Mouse (Mus musculus): ENCODE measurements around the gene Kpna3. TPM values are rescaled to one million over a fixed set of nuclear protein-coding genes. Genes with fewer than 3 reads are reported as not detected.
"Not testable (repeated sequence)": the region's sequence is repeated elsewhere in the genome, so short reads cannot be mapped to it uniquely, and the experiment has no call there.

Kpna3 gene
- 67.7 and 72.6 TPM in 2 replicates for polyA plus RNA-seq (2015; fragmentation: Nextera tagmentation; extraction: Ambion mirVana)

GRCm38 (mm10) chr14:61439661-61440559, at the start of gene Kpna3:
Gene Kpna3 (minus strand): TSS chr14:61439874.
- peaks cover 21% of the 10 kb centered on the region for H3K4me1 ChIP-seq
- no peaks in the 10 kb centered on the region for H3K36me3 ChIP-seq (replicated peaks)
- peak within 1 kb of the TSS; percentile 89 for H3K9ac ChIP-seq
- no peaks in the 10 kb centered on the region for H3K9me3 ChIP-seq
- H3K27me3 ChIP-seq (replicated peaks): no peaks in the 10 kb centered on the region
- H3K4me2 ChIP-seq: peak within 1 kb of the TSS; percentile 63
- peak within 1 kb of the TSS; percentile 98 for H3K27ac ChIP-seq
- H3K4me3 ChIP-seq: peak within 1 kb of the TSS; percentile 96
- peak; percentile 97 for ATAC-seq (replicated peaks)
- WGBS: under 1% methylated on average over 78 of the region's 85 CpGs

DNA sequence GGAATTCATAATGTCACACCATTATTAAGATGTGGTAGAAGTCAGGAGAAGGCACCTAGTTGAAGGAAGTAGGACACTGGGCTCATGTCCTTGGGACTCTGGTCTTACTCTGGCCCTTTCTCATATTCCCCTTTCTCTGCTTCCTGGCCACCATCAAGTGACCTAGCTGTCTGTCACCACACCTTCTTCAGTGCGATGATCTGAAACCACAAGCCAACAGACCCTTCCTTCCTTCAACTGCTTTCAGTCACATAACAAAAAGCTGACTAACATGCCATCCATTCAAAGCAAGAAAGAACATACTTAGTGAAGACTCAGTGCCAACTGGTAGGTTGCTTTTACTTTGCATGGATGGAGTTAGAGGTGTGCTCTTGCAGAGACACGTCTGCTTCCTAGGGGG, 20.7 kb upstream of the Kpna3 start:
- H3K4me1 ChIP-seq: no peaks in the 10 kb centered on the region
- WGBS: 78% methylated on average over 2 of the region's 2 CpGs
- no peaks in the 10 kb centered on the region for H3K36me3 ChIP-seq (replicated peaks)
- H3K9ac ChIP-seq: no peak overlapping the region
- H3K9me3 ChIP-seq: no peaks in the 10 kb centered on the region
- H3K4me3 ChIP-seq: no peak overlapping the region
- no peak overlapping the region for H3K27ac ChIP-seq
- no peak overlapping the region for H3K4me2 ChIP-seq
- no peak for ATAC-seq (replicated peaks)
- no peaks in the 10 kb centered on the region for H3K27me3 ChIP-seq (replicated peaks)

GRCm38 (mm10) chr14:61457468-61457867, 17.8 kb upstream of the Kpna3 start:
- H3K9ac ChIP-seq: no peak overlapping the region
- H3K27ac ChIP-seq: no peak overlapping the region
- H3K4me1 ChIP-seq: no peaks in the 10 kb centered on the region
- H3K36me3 ChIP-seq (replicated peaks): no peaks in the 10 kb centered on the region
- WGBS: 60% methylated on average over 6 of the region's 6 CpGs
- H3K27me3 ChIP-seq (replicated peaks): no peaks in the 10 kb centered on the region
- H3K9me3 ChIP-seq: no peaks in the 10 kb centered on the region
- ATAC-seq (replicated peaks): no peak
- no peak overlapping the region for H3K4me3 ChIP-seq
- no peak overlapping the region for H3K4me2 ChIP-seq

DNA sequence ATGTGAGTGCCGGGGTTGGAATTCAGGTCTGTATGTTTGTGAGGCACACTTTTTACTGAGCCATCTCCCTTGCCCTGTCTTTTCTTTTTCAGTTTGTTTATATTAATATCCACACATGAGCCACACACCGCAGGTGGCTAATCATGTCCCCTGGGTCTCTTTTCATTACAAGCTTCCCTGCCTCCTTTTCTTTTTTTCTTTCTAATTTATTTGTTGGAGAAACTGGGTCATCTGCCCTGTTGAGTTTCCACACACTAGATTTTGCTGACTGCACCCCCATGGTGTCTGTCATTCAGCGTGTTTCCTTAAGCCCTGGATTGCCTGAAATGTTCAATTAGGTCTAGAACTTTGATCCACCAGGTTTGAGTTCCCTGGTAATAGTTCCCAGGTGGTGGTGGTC, 15.9 kb upstream of the Kpna3 start:
- Histone ChIP-seq H3K9me3 (no peaks in the 10 kb centered on the region), H3K4me1 (no peaks in the 10 kb centered on the region), H3K4me2 (no peak overlapping the region), H3K9ac (no peak overlapping the region), H3K27ac (no peak overlapping the region), H3K27me3 (replicated peaks) (no peaks in the 10 kb centered on the region), H3K4me3 (no peak overlapping the region), H3K36me3 (replicated peaks) (no peaks in the 10 kb centered on the region)
- WGBS: 55% methylated on average over 3 of the region's 3 CpGs
- no peak for ATAC-seq (replicated peaks)

DNA sequence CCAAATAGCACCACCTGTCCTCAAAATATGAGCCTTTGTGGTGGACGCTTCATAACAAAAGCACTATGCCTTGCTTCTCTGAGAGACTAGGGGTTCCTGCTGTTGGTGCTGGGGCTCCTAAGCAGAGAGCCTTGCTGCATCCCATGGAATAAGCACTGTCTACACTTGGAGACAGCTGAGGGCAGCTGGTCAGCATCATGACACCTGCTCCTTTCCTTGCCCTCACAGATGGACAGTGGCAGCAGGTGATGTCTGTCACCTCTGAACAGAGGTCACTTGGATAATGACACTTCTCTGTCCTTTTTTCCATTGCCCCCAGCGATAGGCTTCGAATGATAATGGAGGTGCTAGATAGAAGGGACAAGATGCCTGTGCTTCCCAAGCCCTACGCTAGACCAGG, 13.4 kb upstream of the Kpna3 start:
- no peak for ATAC-seq (replicated peaks)
- Histone ChIP-seq H3K9ac (no peak overlapping the region), H3K4me2 (no peak overlapping the region), H3K27ac (no peak overlapping the region), H3K9me3 (no peaks in the 10 kb centered on the region), H3K4me1 (no peaks in the 10 kb centered on the region), H3K36me3 (replicated peaks) (no peaks in the 10 kb centered on the region), H3K4me3 (no peak overlapping the region), H3K27me3 (replicated peaks) (no peaks in the 10 kb centered on the region)
- 87% methylated on average over 4 of the region's 4 CpGs for WGBS

DNA sequence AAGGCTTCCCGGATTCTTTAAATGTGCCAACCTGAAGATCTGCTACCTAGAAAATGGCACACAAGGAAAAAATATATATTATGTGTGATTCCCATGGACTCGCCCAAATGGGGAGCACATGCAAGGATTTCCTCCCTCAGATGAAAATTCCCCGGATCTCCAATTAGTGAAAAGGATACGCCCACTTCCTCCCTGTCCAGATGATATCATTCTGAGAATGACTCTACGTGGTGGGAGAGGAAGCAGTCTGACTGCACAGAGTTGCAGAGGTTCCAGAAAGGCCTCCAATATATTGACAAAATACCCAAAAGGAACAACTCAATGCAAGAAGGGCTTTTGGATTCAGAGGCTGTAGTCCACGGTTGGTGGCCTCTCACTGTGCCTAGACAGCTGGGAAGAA, 12.8 kb upstream of the Kpna3 start:
- Histone ChIP-seq H3K27me3 (replicated peaks) (no peaks in the 10 kb centered on the region), H3K4me2 (no peak overlapping the region), H3K27ac (no peak overlapping the region), H3K9me3 (no peaks in the 10 kb centered on the region), H3K9ac (no peak overlapping the region), H3K4me3 (no peak overlapping the region), H3K4me1 (no peaks in the 10 kb centered on the region), H3K36me3 (replicated peaks) (no peaks in the 10 kb centered on the region)
- WGBS: 80% methylated on average over 6 of the region's 6 CpGs
- no peak for ATAC-seq (replicated peaks)

GRCm38 (mm10) chr14:61447775-61448174, 8.1 kb upstream of the Kpna3 start:
- no peaks in the 10 kb centered on the region for H3K4me1 ChIP-seq
- no peak overlapping the region for H3K4me3 ChIP-seq
- H3K9ac ChIP-seq: no peak overlapping the region
- H3K9me3 ChIP-seq: no peaks in the 10 kb centered on the region
- WGBS: 90% methylated on average over 6 of the region's 6 CpGs
- ATAC-seq (replicated peaks): no peak
- H3K27me3 ChIP-seq (replicated peaks): no peaks in the 10 kb centered on the region
- no peaks in the 10 kb centered on the region for H3K36me3 ChIP-seq (replicated peaks)
- no peak overlapping the region for H3K4me2 ChIP-seq
- H3K27ac ChIP-seq: no peak overlapping the region

- 0% methylated on average over 39 of the region's 62 CpGs for WGBS
- H3K4me3 ChIP-seq: peak overlapping the region; percentile 96
- peak overlapping the region; percentile 63 for H3K4me2 ChIP-seq
- peak overlapping the region; percentile 98 for H3K27ac ChIP-seq
- H3K36me3 ChIP-seq (replicated peaks): no peaks in the 10 kb centered on the region
- peak; percentile 76 for ATAC-seq (replicated peaks)
- H3K9ac ChIP-seq: peak overlapping the region; percentile 89
- H3K27me3 ChIP-seq (replicated peaks): no peaks in the 10 kb centered on the region
- H3K9me3 ChIP-seq: no peaks in the 10 kb centered on the region
- peaks cover 21% of the 10 kb centered on the region for H3K4me1 ChIP-seq
Observed at GRCm38 (mm10) chr14:61439141-61439660, 473 bp downstream of the Kpna3 start.

DNA sequence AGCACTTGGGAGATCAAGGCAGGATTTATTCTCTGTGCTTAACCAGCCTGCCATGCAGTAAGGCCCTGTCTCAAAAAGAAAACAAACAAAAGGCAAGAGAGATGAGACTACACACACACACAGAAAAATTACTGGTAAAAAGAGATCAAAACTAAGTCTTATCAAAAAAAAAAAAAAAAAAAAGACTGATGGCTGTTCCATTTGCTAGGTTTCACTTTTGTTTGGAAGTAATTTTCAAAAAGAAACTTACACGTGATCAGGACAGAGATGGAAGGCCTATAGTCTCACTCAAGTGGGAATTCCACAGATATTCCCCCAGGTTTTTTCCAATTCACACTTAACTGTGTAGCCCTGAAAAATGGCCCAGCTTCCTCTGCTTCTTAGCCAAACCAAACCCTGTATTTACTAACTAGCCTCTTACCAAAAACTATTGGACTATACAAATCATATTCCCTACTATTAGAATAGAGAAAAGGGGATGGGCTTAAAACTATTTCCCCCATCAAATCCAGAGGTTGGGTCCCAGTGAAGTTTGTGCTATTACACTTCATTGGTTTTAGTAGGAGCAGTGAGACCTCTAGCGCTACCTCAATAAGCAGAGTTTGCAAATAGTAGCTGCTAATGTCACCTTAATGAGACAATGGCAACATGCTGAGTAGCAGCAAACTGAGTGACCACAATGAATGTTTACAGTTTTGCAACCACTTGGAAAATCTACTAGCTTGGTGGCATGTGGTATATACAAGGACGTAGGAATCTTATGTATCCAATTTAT, 1.3 kb downstream of the Kpna3 start:
- ATAC-seq (replicated peaks): no peak
- Histone ChIP-seq H3K9me3 (no peaks in the 10 kb centered on the region), H3K4me3 (peak overlapping the region; percentile 96), H3K27ac (peak overlapping the region; percentile 98), H3K4me2 (peak overlapping the region; percentile 63), H3K4me1 (peaks cover 23% of the 10 kb centered on the region), H3K27me3 (replicated peaks) (no peaks in the 10 kb centered on the region), H3K36me3 (replicated peaks) (no peaks in the 10 kb centered on the region), H3K9ac (peak overlapping the region; percentile 89)
- 14% methylated on average over 3 of the region's 3 CpGs for WGBS

DNA sequence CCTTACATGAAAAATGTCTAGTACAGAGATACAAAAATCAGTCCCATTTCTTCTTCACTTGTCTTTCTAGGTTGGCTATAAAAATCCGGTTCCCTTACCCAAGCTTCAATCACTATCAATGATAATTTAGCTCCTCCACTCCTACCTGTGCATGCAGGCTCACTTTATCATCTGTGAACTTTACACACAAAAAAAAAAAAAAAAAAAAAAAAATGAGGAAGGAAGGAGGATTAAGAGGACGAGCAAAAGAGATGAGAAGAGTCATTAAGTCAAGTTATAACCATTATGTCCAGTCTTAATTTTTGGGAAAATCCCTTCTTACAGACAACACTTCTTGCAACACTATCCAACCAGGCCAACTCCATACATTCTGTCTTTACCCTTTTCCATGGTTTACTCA, 2.8 kb downstream of the Kpna3 start:
- Histone ChIP-seq H3K36me3 (replicated peaks) (no peaks in the 10 kb centered on the region), H3K4me2 (no peak overlapping the region), H3K9ac (no peak overlapping the region), H3K9me3 (no peaks in the 10 kb centered on the region), H3K4me1 (peaks cover 32% of the 10 kb centered on the region), H3K27me3 (replicated peaks) (no peaks in the 10 kb centered on the region), H3K4me3 (no peak overlapping the region), H3K27ac (no peak overlapping the region)
- WGBS: 88% methylated on average over 2 of the region's 2 CpGs
- no peak for ATAC-seq (replicated peaks)

- no peak overlapping the region for H3K27ac ChIP-seq
- H3K4me2 ChIP-seq: no peak overlapping the region
- H3K9me3 ChIP-seq: no peaks in the 10 kb centered on the region
- H3K9ac ChIP-seq: no peak overlapping the region
- 79% methylated on average over 3 of the region's 3 CpGs for WGBS
- H3K4me1 ChIP-seq: peaks cover 7% of the 10 kb centered on the region
- H3K36me3 ChIP-seq (replicated peaks): no peaks in the 10 kb centered on the region
- no peak for ATAC-seq (replicated peaks)
- no peaks in the 10 kb centered on the region for H3K27me3 ChIP-seq (replicated peaks)
- H3K4me3 ChIP-seq: no peak overlapping the region
Observed at GRCm38 (mm10) chr14:61428126-61428787, 11.4 kb downstream of the Kpna3 start.

DNA sequence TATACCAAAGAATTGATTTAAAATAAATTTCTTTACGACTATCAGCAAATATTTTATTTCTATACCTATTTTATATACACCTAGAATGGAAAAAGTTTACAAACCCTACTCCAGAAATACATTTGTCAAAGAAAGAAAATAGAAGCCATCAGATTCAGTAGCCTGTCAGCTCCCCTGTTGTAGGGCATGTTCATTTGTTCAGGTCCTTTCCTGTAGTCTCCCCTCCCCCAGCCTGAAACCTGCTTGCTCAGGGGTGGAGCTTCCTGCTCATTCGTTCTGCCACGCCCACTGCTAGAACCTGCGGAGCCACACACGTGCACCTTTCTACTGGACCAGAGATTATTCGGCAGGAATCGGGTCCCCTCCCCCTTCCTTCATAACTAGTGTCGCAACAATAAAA, 12.6 kb downstream of the Kpna3 start:
- ATAC-seq (replicated peaks): not testable (repeated sequence)

More for the DNA sequence above, 12.6 kb downstream of the Kpna3 start:
- H3K27me3 ChIP-seq (replicated peaks); H3K4me2 ChIP-seq; H3K4me1 ChIP-seq; H3K36me3 ChIP-seq (replicated peaks); H3K9me3 ChIP-seq; H3K27ac ChIP-seq; H3K4me3 ChIP-seq; H3K9ac ChIP-seq: not testable (repeated sequence)
- WGBS: 45% methylated on average over 5 of the region's 8 CpGs
